Mouse (Mus musculus) ES-E14 (cell line): Measurements from ENCODE around the gene Lrrc19.

Experiments
- CHD2 ChIP-seq: IDR thresholded peaks from 2 replicates; pipeline ENCODE4 v1.6.1; 2014; ENCODE audit warnings: mild to moderate bottlenecking, low read depth, low read length, inconsistent platforms
- HCFC1 ChIP-seq: IDR thresholded peaks from 2 replicates; pipeline ENCODE4 v1.6.1; 2012; ENCODE audit warnings: low read length, inconsistent platforms, borderline replicate concordance; ENCODE audit not compliant: insufficient read depth
- ZC3H11A ChIP-seq: IDR thresholded peaks from 2 replicates; pipeline ENCODE4 v1.6.1; 2012; ENCODE audit warnings: low read depth, mild to moderate bottlenecking, inconsistent platforms, low read length, borderline replicate concordance
- ZNF384 ChIP-seq: IDR thresholded peaks from 2 replicates; pipeline ENCODE4 v1.6.1; 2012; ENCODE audit warnings: low read depth, low read length, inconsistent platforms

DNA sequence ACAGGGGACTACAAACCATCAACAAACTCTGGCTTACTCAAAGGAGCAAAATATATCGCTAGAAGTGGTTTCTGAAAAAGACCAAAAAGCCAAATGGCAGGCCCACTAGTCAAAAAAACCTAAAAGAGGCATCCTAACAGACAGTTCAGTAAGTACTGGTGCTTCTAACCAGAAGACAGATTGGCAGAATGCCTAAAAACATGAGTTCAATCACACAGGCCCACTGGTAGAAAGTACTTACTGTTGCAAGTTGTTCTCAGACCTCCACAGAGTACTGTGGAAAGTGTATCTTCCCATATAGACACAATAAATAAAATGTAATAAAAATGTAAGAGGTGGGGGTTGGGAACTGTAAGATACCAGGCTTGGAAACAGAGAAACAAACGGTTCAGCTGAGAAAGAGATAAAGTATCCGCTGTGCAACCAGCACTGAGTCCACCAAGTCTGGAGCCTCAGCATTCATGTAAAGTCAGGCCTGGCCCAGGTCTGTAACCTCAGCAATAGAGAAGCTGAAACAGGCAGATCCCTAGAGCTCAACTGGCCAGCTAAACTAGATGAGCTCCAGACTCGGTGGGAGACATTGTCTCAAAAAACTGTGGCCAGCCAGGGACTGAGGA is 58.1 kb downstream of the Lrrc19 start:
- TF ChIP-seq ZC3H11A (no peak), ZNF384 (no peak), HCFC1 (no peak), CHD2 (no peak)
